In genomic region chr19:24998561-24998960, GRCm38 (mm10) we compare ENCODE assay signal across 8 mouse cellular contexts. TPM values are rescaled to one million over a fixed set of nuclear protein-coding genes. Genes with fewer than 3 reads are reported as not detected.
A peak's percentile ranks its signal among the peaks of the same experiment; 100 is the strongest.
DNase-seq lines count a peak whose midpoint lies in the region; ATAC-seq and TF ChIP-seq lines count a peak whose summit lies in the region.

No protein-coding gene starts in this region.

- TF ChIP-seq EP300 in stomach, postnatal 0 days (optimal IDR thresholded peaks at IDR 0.05): no peak

- H3K27ac ChIP-seq in heart, embryonic 11.5 days (ENCODE audit: low read depth, low read length): no peak overlapping the region
- no peak overlapping the region for H3K27ac ChIP-seq in neural tube, embryonic 12.5 days
- H3K27ac ChIP-seq in liver, embryonic 12.5 days: peak overlapping the region; percentile 84
- H3K27ac ChIP-seq in stomach, postnatal 0 days (replicated peaks): no peak overlapping the region

- no peaks in the 10 kb centered on the region for H3K36me3 ChIP-seq in heart, embryonic 11.5 days (ENCODE audit: control insufficient read depth, insufficient read depth, low read length)
- no peaks in the 10 kb centered on the region for H3K36me3 ChIP-seq in neural tube, embryonic 12.5 days
- no peaks in the 10 kb centered on the region for H3K36me3 ChIP-seq in liver, embryonic 12.5 days
- H3K36me3 ChIP-seq in stomach, postnatal 0 days (ENCODE audit: control insufficient read depth, insufficient read depth, low read length): no peaks in the 10 kb centered on the region

- H3K4me2 ChIP-seq in heart, embryonic 11.5 days: peak overlapping the region; percentile 97
- peak overlapping the region; percentile 100; the same call in 1 of the 2 replicates for H3K4me2 ChIP-seq in neural tube, embryonic 12.5 days (replicated peaks)
- H3K4me2 ChIP-seq in liver, embryonic 12.5 days: peak overlapping the region; percentile 91
- peak overlapping the region; percentile 95; the same call in 1 of the 2 replicates for H3K4me2 ChIP-seq in stomach, postnatal 0 days (replicated peaks; ENCODE audit: low read depth)

- ATAC-seq in heart, embryonic 11.5 days (replicated peaks; ENCODE audit: insufficient number of reproducible peaks, low FRiP score, low TSS enrichment): no peak
- no peak for ATAC-seq in neural tube, embryonic 12.5 days (ENCODE audit: low FRiP score, low read depth)
- peak; percentile 26; the same call in 1 of the 2 replicates for ATAC-seq in liver, embryonic 12.5 days
- ATAC-seq in stomach, postnatal 0 days (ENCODE audit: low FRiP score, low TSS enrichment): no peak

- H3K9me3 ChIP-seq in heart, embryonic 11.5 days (replicated peaks; ENCODE audit: control insufficient read depth, low read length): no peaks in the 10 kb centered on the region
- H3K9me3 ChIP-seq in neural tube, embryonic 12.5 days: no peaks in the 10 kb centered on the region
- H3K9me3 ChIP-seq in liver, embryonic 12.5 days (replicated peaks): no peaks in the 10 kb centered on the region
- H3K9me3 ChIP-seq in stomach, postnatal 0 days (ENCODE audit: control insufficient read depth, low read length): no peaks in the 10 kb centered on the region

- peaks cover 15% of the 10 kb centered on the region; the same call in 1 of the 2 replicates for H3K27me3 ChIP-seq in heart, embryonic 11.5 days (ENCODE audit: control insufficient read depth, insufficient read depth, low read length)
- peaks cover 63% of the 10 kb centered on the region for H3K27me3 ChIP-seq in neural tube, embryonic 12.5 days (replicated peaks)
- H3K27me3 ChIP-seq in liver, embryonic 12.5 days (replicated peaks): peaks cover 8% of the 10 kb centered on the region; the same call in 1 of the 2 replicates
- H3K27me3 ChIP-seq in stomach, postnatal 0 days (ENCODE audit: control insufficient read depth, insufficient read depth, low read length): no peaks in the 10 kb centered on the region

- H3K4me3 ChIP-seq in heart, embryonic 11.5 days (ENCODE audit: low read depth, low read length): peak overlapping the region; percentile 78; the same call in 1 of the 2 replicates
- H3K4me3 ChIP-seq in neural tube, embryonic 12.5 days: no peak overlapping the region
- peak overlapping the region; percentile 77 for H3K4me3 ChIP-seq in liver, embryonic 12.5 days
- H3K4me3 ChIP-seq in stomach, postnatal 0 days (ENCODE audit: low read depth, low read length): peak overlapping the region; percentile 66

- H3K4me1 ChIP-seq in heart, embryonic 11.5 days (ENCODE audit: control insufficient read depth, insufficient read depth, low read length): 0 out of 2 replicates have a peak, but pooled peaks cover 2% of the 10 kb centered on the region
- 0 out of 2 replicates have a peak, but pooled peaks cover 3% of the 10 kb centered on the region for H3K4me1 ChIP-seq in neural tube, embryonic 12.5 days
- H3K4me1 ChIP-seq in liver, embryonic 12.5 days: peaks cover 64% of the 10 kb centered on the region
- H3K4me1 ChIP-seq in stomach, postnatal 0 days (replicated peaks; ENCODE audit: control insufficient read depth, insufficient read depth): no peaks in the 10 kb centered on the region

- 60% methylated on average over 5 of the region's 5 CpGs for WGBS in heart, embryonic 11.5 days (ENCODE audit: insufficient replicate concordance)
- 77% methylated on average over 5 of the region's 5 CpGs for WGBS in neural tube, embryonic 12.5 days
- 13% methylated on average over 5 of the region's 5 CpGs for WGBS in liver, embryonic 12.5 days (ENCODE audit: insufficient replicate concordance)
- 72% methylated on average over 5 of the region's 5 CpGs for WGBS in stomach, postnatal 0 days

- no peak for DNase-seq in heart, postnatal 14 days
- no peak for DNase-seq in neural tube, embryonic 10.5 days (ENCODE audit: extremely low spot score, low spot score)
- no peak for DNase-seq in stomach, postnatal 0 days (ENCODE audit: low spot score)
- DNase-seq in gastrocnemius, postnatal 36 days: no peak
- no peak for DNase-seq in layer of hippocampus, adult 18-20 months (ENCODE audit: low spot score in 2 of 2)

- intact Hi-C loops in heart, postnatal 14 days (cut with DNase I): no loop called here
- intact Hi-C loops in gastrocnemius, postnatal 36 days (cut with DNase I): no loop called here

- TF ChIP-seq CTCF in stomach, postnatal 0 days (IDR thresholded peaks at IDR 0.05; ENCODE audit: low read depth): no peak

- peak overlapping the region; percentile 76; the same call in 1 of the 2 replicates for H3K9ac ChIP-seq in heart, embryonic 11.5 days (ENCODE audit: low read depth, low read length)
- no peak overlapping the region for H3K9ac ChIP-seq in neural tube, embryonic 12.5 days
- H3K9ac ChIP-seq in liver, embryonic 12.5 days: peak overlapping the region; percentile 77
- H3K9ac ChIP-seq in stomach, postnatal 0 days (ENCODE audit: low read length): no peak overlapping the region

RNA-seq across cellular contexts. Expression of gene Dock8, which starts 0.8 kb away (rescaled TPM):
- polyA plus RNA-seq in heart, embryonic 11.5 days (2014; fragmentation: Nextera tagmentation; extraction: Ambion mirVana): 2.9 and 4.9 TPM in 2 replicates
- total RNA-seq in heart, postnatal 14 days (2021): 10 to 100 TPM; 16.0 to 19.8 TPM
- polyA plus RNA-seq in neural tube, embryonic 12.5 days (2016; fragmentation: Nextera tagmentation; extraction: Ambion mirVana): 0.66 and 1.1 TPM in 2 replicates
- polyA plus RNA-seq in liver, embryonic 12.5 days (2016; fragmentation: Nextera tagmentation; extraction: Ambion mirVana): 10.6 and 11.0 TPM in 2 replicates
- 3.3 and 3.4 TPM in 2 replicates for polyA plus RNA-seq in stomach, postnatal 0 days (2015; fragmentation: Nextera tagmentation; extraction: Ambion mirVana)
- total RNA-seq in gastrocnemius, postnatal 36 days (2021): 1 to 10 TPM; 3.1 to 3.8 TPM
- 1 to 10 TPM; 4.7 to 5.1 TPM for total RNA-seq in layer of hippocampus, adult 18-20 months (2021)

RNA-seq across cellular contexts. Expression of gene Cbwd1, which starts 37.2 kb away (rescaled TPM):
- 15.8 and 20.0 TPM in 2 replicates for polyA plus RNA-seq in heart, embryonic 11.5 days (2014; fragmentation: Nextera tagmentation; extraction: Ambion mirVana)
- total RNA-seq in heart, postnatal 14 days (2021): 1 to 10 TPM; 9.3 to 9.9 TPM
- 22.2 and 22.4 TPM in 2 replicates for polyA plus RNA-seq in neural tube, embryonic 12.5 days (2016; fragmentation: Nextera tagmentation; extraction: Ambion mirVana)
- 14.4 and 16.9 TPM in 2 replicates for polyA plus RNA-seq in liver, embryonic 12.5 days (2016; fragmentation: Nextera tagmentation; extraction: Ambion mirVana)
- polyA plus RNA-seq in stomach, postnatal 0 days (2015; fragmentation: Nextera tagmentation; extraction: Ambion mirVana): 12.1 and 12.8 TPM in 2 replicates
- total RNA-seq in gastrocnemius, postnatal 36 days (2021): 10 to 100 TPM; 13.3 to 15.1 TPM
- 10 to 100 TPM; 14.8 to 15.8 TPM for total RNA-seq in layer of hippocampus, adult 18-20 months (2021)

Comparison
In these comparisons a context has a peak if more than half of its experiments do, and no peak if none do; other contexts are left out.
1. H3K9ac ChIP-seq: peak in heart, embryonic 11.5 days (single experiment) and liver, embryonic 12.5 days (single experiment); none in neural tube, embryonic 12.5 days (single experiment) and stomach, postnatal 0 days (single experiment).
2. Peak in every context shown above with its lines, with median percentiles within 50 percentile points of each other: H3K4me2 ChIP-seq.